Mouse (Mus musculus): Measurements from ENCODE around the gene AI464131. TPM values are rescaled to one million over a fixed set of nuclear protein-coding genes. Genes with fewer than 3 reads are reported as not detected.

Gene AI464131
- polyA plus RNA-seq, 1 experiment from 2014 or later, result 9.7 TPM

DNA sequence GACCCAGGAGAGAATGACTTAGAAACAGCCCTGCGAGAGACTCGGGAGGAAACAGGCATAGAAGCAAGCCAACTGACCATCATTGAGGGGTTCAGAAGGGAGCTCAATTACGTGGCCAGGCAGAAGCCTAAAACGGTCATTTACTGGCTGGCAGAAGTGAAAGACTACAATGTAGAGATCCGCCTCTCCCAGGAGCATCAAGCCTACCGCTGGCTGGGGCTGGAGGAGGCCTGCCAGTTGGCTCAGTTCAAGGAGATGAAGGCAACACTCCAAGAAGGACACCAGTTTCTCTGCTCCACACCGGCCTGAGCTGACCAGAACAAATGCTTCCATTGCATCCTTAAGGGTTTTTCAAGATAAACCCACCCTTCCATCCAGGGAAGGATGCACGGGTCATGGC lies 22.6 kb downstream of the AI464131 start:
- H3K36me3 ChIP-seq (replicated peaks; ENCODE audit: control insufficient read depth, insufficient read depth, low read depth, low read length), result no peaks in the 10 kb centered on the region

DNA sequence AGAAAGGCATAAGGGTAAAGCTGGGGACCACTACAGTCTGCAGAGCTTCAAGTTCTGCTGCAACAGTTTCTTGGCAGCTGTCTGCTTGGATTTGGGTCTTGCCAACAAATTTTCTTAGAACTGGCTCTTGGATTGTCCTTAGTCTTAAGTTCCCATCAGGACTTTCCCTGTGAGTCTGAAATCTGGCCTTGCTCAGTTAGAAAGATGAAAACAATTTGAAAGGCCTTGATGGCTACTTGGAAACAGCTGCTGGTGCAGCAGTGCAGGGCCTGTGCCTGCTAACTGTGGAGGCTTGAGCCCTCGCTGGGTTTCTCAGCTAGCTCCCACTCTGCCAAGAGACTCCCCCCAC lies 23.4 kb downstream of the AI464131 start:
- Histone ChIP-seq H3K27ac (replicated peaks; ENCODE audit: low read depth, low read length) (no peak overlapping the region), H3K9ac (replicated peaks; ENCODE audit: low read length) (no peak overlapping the region), H3K9me3 (replicated peaks; ENCODE audit: control insufficient read depth, low read length) (no peaks in the 10 kb centered on the region), H3K36me3 (replicated peaks; ENCODE audit: control insufficient read depth, insufficient read depth, low read depth, low read length) (no peaks in the 10 kb centered on the region), H3K27me3 (ENCODE audit: control insufficient read depth, insufficient read depth, low read length) (no peaks in the 10 kb centered on the region), H3K4me2 (ENCODE audit: low read depth, low read length) (no peak overlapping the region), H3K4me3 (ENCODE audit: low read depth, low read length) (no peak overlapping the region), H3K4me1 (ENCODE audit: control insufficient read depth, insufficient read depth, low read length) (no peaks in the 10 kb centered on the region)
- peak; percentile 41 for DNase-seq (ENCODE audit: low spot score)
- no peak for ATAC-seq (replicated peaks; ENCODE audit: insufficient number of reproducible peaks, low FRiP score, low TSS enrichment, low read depth)
- 68% methylated on average over 1 of the region's 1 CpGs for WGBS

More for the DNA sequence above, 22.6 kb downstream of the AI464131 start:
- Histone ChIP-seq H3K9ac (replicated peaks; ENCODE audit: low read length) (no peak overlapping the region), H3K27ac (replicated peaks; ENCODE audit: low read depth, low read length) (no peak overlapping the region), H3K4me3 (ENCODE audit: low read depth, low read length) (no peak overlapping the region), H3K9me3 (replicated peaks; ENCODE audit: control insufficient read depth, low read length) (no peaks in the 10 kb centered on the region), H3K27me3 (ENCODE audit: control insufficient read depth, insufficient read depth, low read length) (no peaks in the 10 kb centered on the region), H3K4me2 (ENCODE audit: low read depth, low read length) (no peak overlapping the region), H3K4me1 (ENCODE audit: control insufficient read depth, insufficient read depth, low read length) (no peaks in the 10 kb centered on the region)
- no peak for ATAC-seq (replicated peaks; ENCODE audit: insufficient number of reproducible peaks, low FRiP score, low TSS enrichment, low read depth)
- WGBS, result 83% methylated on average over 8 of the region's 8 CpGs
- no peak for DNase-seq (ENCODE audit: low spot score)

DNA sequence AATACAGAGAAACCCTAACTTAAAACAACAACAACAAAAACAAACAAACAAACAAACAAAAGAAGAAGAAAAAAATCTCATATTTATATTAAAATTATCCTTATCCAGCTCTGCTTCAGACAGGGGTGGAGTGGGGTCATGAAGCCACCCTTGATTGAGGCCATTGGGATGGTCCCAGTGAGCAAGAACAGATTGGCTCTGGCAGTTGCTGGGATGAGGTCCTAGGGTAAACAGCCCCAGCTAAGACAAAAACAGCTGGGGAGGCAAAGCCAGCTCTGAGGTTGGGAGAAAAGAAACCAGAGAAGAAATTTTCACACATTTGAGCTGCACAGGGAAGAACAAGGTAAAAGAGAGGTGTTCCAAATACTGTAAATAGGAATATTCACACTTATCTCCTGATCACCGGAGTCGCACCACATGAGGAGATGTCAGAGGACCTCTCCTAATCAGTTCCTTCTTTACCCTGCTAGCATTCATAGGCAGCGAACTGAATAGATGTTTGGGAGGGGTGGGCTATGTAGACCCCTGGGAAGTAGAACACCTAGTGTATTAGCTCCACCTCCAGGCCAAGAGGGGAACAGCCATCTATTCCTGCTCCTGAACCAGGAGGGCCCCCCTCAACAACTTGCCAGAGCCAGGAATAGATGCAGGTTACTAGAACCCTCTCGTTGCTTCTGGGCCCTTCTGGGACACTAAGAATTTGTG lies 24.0 kb downstream of the AI464131 start:
- no peak overlapping the region for H3K4me2 ChIP-seq (ENCODE audit: low read depth, low read length)
- no peak overlapping the region for H3K4me3 ChIP-seq (ENCODE audit: low read depth, low read length)
- H3K9me3 ChIP-seq (replicated peaks; ENCODE audit: control insufficient read depth, low read length), result no peaks in the 10 kb centered on the region
- no peaks in the 10 kb centered on the region for H3K27me3 ChIP-seq (ENCODE audit: control insufficient read depth, insufficient read depth, low read length)
- DNase-seq (ENCODE audit: low spot score) (peak; percentile 29), ATAC-seq (replicated peaks; ENCODE audit: insufficient number of reproducible peaks, low FRiP score, low TSS enrichment, low read depth) (no peak)
- H3K4me1 ChIP-seq (ENCODE audit: control insufficient read depth, insufficient read depth, low read length), result no peaks in the 10 kb centered on the region
- no peak overlapping the region for H3K9ac ChIP-seq (replicated peaks; ENCODE audit: low read length)
- WGBS, result 68% methylated on average over 4 of the region's 4 CpGs
- no peak overlapping the region for H3K27ac ChIP-seq (replicated peaks; ENCODE audit: low read depth, low read length)
- no peaks in the 10 kb centered on the region for H3K36me3 ChIP-seq (replicated peaks; ENCODE audit: control insufficient read depth, insufficient read depth, low read depth, low read length)

DNA sequence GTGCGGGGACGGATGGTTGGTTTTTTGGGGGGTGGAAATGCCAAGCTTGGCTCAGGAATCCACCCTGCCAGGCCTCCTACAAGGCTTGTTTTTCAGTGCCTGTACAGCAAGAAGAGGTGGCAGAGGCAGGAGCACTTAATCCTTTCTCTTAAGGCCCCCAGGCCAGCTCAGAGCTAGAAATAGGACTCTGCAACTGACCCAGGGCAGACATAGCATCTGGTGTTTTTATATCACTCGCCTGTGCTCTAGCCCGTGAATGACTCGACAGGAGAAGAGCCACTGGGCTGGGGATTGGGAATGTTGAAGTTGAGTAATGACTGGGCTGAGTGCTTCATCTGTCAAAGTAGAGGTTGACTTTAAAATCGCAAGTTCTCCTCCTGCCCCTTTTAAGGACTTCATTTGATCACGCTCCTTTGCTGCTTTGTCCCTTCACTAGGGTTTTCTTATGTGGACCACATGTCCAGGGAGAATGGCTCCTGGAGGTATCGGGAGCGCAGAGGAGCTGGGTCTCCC lies 25.2 kb downstream of the AI464131 start:
- ATAC-seq (replicated peaks; ENCODE audit: insufficient number of reproducible peaks, low FRiP score, low TSS enrichment, low read depth) (no peak), DNase-seq (ENCODE audit: low spot score) (no peak)
- no peaks in the 10 kb centered on the region for H3K27me3 ChIP-seq (ENCODE audit: control insufficient read depth, insufficient read depth, low read length)
- H3K4me2 ChIP-seq (ENCODE audit: low read depth, low read length), result no peak overlapping the region
- no peak overlapping the region for H3K4me3 ChIP-seq (ENCODE audit: low read depth, low read length)
- no peaks in the 10 kb centered on the region for H3K9me3 ChIP-seq (replicated peaks; ENCODE audit: control insufficient read depth, low read length)
- 89% methylated on average over 9 of the region's 9 CpGs for WGBS
- no peaks in the 10 kb centered on the region for H3K4me1 ChIP-seq (ENCODE audit: control insufficient read depth, insufficient read depth, low read length)
- no peak overlapping the region for H3K27ac ChIP-seq (replicated peaks; ENCODE audit: low read depth, low read length)
- no peaks in the 10 kb centered on the region for H3K36me3 ChIP-seq (replicated peaks; ENCODE audit: control insufficient read depth, insufficient read depth, low read depth, low read length)
- no peak overlapping the region for H3K9ac ChIP-seq (replicated peaks; ENCODE audit: low read length)

DNA sequence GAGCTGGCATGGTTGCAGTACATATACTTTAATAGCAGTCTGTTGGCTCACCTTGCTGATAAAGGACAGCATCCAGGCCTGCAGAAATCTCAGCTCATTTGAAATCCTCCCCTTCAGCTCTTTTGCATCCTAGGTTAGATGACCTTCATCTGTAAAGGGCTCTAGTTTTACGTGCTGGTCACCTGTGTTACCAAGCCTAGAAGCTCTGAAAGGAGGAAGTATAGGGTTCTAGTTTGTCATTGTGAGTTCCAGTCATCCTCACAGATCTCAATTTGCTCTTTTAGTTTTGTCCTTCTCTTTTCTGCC lies 31.5 kb downstream of the AI464131 start:
- Histone ChIP-seq H3K27ac (replicated peaks; ENCODE audit: low read depth, low read length) (no peak overlapping the region), H3K4me3 (ENCODE audit: low read depth, low read length) (no peak overlapping the region), H3K4me2 (ENCODE audit: low read depth, low read length) (no peak overlapping the region), H3K4me1 (ENCODE audit: control insufficient read depth, insufficient read depth, low read length) (no peaks in the 10 kb centered on the region), H3K9ac (replicated peaks; ENCODE audit: low read length) (no peak overlapping the region), H3K36me3 (replicated peaks; ENCODE audit: control insufficient read depth, insufficient read depth, low read depth, low read length) (no peaks in the 10 kb centered on the region), H3K9me3 (replicated peaks; ENCODE audit: control insufficient read depth, low read length) (no peaks in the 10 kb centered on the region), H3K27me3 (ENCODE audit: control insufficient read depth, insufficient read depth, low read length) (no peaks in the 10 kb centered on the region)
- DNase-seq (ENCODE audit: low spot score) (no peak), ATAC-seq (replicated peaks; ENCODE audit: insufficient number of reproducible peaks, low FRiP score, low TSS enrichment, low read depth) (no peak)
- 77% methylated on average over 1 of the region's 1 CpGs for WGBS

DNA sequence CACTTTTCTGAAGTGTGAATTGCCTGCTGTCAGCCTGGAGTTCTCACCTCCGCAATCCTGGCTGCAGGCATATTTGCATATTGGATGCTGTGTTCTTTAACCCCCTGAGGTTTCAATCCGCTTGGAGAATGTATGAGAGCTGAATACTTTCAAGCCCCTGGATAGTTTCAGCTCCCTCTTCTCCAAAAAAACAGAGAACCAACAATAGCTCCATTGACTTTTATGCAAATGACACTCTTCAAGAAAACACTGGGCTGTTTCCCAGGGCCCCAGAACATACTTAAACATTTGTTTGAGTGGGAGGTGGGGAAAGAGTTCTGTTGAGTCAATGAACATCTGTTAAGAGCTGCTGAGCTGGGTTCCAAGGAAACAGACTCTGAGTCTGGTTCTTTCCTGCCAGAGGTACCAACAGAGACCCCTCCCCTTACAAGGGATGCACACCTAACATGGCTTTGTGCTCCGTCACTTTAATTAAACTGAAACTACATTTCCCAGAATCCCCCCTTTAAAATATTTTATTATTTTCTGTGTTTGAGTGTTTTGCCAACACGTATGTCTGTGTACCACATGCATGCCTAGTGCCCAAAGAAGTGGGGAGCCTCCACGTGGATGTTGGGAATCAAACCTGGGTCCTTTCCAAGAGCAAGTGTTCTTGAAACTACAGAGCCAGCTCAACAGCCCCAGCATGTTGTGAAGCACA lies 32.0 kb downstream of the AI464131 start:
- peak; percentile 36 for DNase-seq (ENCODE audit: low spot score)
- Histone ChIP-seq H3K4me2 (ENCODE audit: low read depth, low read length) (no peak overlapping the region), H3K27me3 (ENCODE audit: control insufficient read depth, insufficient read depth, low read length) (no peaks in the 10 kb centered on the region), H3K4me3 (ENCODE audit: low read depth, low read length) (no peak overlapping the region), H3K27ac (replicated peaks; ENCODE audit: low read depth, low read length) (no peak overlapping the region), H3K9ac (replicated peaks; ENCODE audit: low read length) (no peak overlapping the region), H3K4me1 (ENCODE audit: control insufficient read depth, insufficient read depth, low read length) (no peaks in the 10 kb centered on the region), H3K36me3 (replicated peaks; ENCODE audit: control insufficient read depth, insufficient read depth, low read depth, low read length) (no peaks in the 10 kb centered on the region), H3K9me3 (replicated peaks; ENCODE audit: control insufficient read depth, low read length) (no peaks in the 10 kb centered on the region)
- WGBS, result 34% methylated on average over 5 of the region's 5 CpGs
- no peak for ATAC-seq (replicated peaks; ENCODE audit: insufficient number of reproducible peaks, low FRiP score, low TSS enrichment, low read depth)

DNA sequence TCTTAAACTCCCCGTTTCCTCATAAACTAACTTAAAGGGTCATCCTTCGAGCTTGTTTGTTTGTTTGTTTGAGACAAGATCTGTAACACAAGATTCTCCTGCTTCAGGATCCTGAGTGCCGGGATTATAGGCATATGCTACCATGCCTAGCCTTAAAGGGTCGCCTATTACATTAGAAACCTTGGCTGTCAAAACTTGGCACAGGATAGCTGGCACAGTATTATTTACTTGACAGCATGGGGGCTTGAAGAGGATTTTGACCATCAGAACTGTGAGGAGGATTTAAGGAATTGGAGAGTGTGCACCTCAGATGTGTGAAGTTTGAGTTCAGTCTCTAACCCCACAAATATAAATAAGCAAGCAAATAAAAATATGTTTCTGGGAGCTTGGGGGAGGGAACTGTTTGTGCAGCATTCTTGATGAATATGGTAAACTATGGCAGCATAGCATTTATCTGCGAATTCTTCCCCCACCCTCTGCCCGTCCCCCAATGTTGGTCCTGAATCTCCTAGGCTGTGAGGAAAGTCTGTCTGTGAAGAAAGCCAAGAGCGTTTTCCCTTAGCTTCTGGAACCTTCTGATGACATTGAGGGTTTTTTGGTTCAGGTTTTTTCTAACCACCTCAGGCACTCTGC lies 32.7 kb downstream of the AI464131 start:
- H3K9me3 ChIP-seq (replicated peaks; ENCODE audit: control insufficient read depth, low read length), result no peaks in the 10 kb centered on the region
- H3K27me3 ChIP-seq (ENCODE audit: control insufficient read depth, insufficient read depth, low read length), result no peaks in the 10 kb centered on the region
- WGBS, result 68% methylated on average over 7 of the region's 7 CpGs
- no peak for DNase-seq (ENCODE audit: low spot score)
- H3K36me3 ChIP-seq (replicated peaks; ENCODE audit: control insufficient read depth, insufficient read depth, low read depth, low read length), result no peaks in the 10 kb centered on the region
- no peak overlapping the region for H3K4me2 ChIP-seq (ENCODE audit: low read depth, low read length)
- no peak for ATAC-seq (replicated peaks; ENCODE audit: insufficient number of reproducible peaks, low FRiP score, low TSS enrichment, low read depth)
- H3K4me3 ChIP-seq (ENCODE audit: low read depth, low read length), result no peak overlapping the region
- no peak overlapping the region for H3K9ac ChIP-seq (replicated peaks; ENCODE audit: low read length)
- H3K4me1 ChIP-seq (ENCODE audit: control insufficient read depth, insufficient read depth, low read length), result no peaks in the 10 kb centered on the region
- H3K27ac ChIP-seq (replicated peaks; ENCODE audit: low read depth, low read length), result no peak overlapping the region

DNA sequence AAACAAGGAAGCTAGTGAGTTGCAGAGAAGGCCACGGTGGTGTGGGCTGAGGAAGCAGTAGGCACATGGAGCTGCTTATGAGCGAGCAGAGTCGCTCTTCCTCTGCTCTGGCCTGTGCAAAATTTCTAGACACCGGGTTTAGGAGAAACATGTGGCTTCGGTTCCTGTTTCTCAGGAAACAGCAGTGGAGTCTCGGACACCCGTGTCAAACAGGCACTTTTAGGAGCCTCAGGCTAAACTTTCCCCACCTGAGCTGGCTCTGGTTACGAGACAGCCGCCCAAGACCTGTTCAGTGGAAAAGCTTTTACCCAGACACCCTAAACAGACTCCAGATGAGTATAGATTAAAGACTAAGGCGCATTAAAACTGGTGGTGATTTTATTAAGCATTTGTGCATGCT lies 33.7 kb downstream of the AI464131 start:
- Histone ChIP-seq H3K4me2 (ENCODE audit: low read depth, low read length) (no peak overlapping the region), H3K27ac (replicated peaks; ENCODE audit: low read depth, low read length) (no peak overlapping the region)
- ATAC-seq (replicated peaks; ENCODE audit: insufficient number of reproducible peaks, low FRiP score, low TSS enrichment, low read depth), result no peak

More for the DNA sequence above, 33.7 kb downstream of the AI464131 start:
- Histone ChIP-seq H3K27me3 (ENCODE audit: control insufficient read depth, insufficient read depth, low read length) (no peaks in the 10 kb centered on the region), H3K36me3 (replicated peaks; ENCODE audit: control insufficient read depth, insufficient read depth, low read depth, low read length) (no peaks in the 10 kb centered on the region), H3K4me3 (ENCODE audit: low read depth, low read length) (no peak overlapping the region), H3K4me1 (ENCODE audit: control insufficient read depth, insufficient read depth, low read length) (no peaks in the 10 kb centered on the region), H3K9me3 (replicated peaks; ENCODE audit: control insufficient read depth, low read length) (no peaks in the 10 kb centered on the region), H3K9ac (replicated peaks; ENCODE audit: low read length) (no peak overlapping the region)
- WGBS, result 53% methylated on average over 10 of the region's 10 CpGs
- DNase-seq (ENCODE audit: low spot score), result peak; percentile 66
